Mouse (Mus musculus): ENCODE data around the gene Kcnc2.

- TF ChIP-seq CTCF (IDR thresholded peaks at IDR 0.05; ENCODE audit: borderline replicate concordance, extremely low read depth, insufficient read depth, insufficient read length) (no peak), POLR2A (IDR thresholded peaks at IDR 0.05; ENCODE audit: borderline replicate concordance, extremely low read depth, insufficient read depth, insufficient read length, poor library complexity, severe bottlenecking) (no peak)
Measured at GRCm38 (mm10) chr10:112358363-112358704, 87.4 kb downstream of the Kcnc2 start.

Data from brain, embryonic 14.5 days (tissue).